Mouse (Mus musculus) G1E (cell line): ENCODE data around the gene Laptm5.

Experiments used
- CTCF ChIP-seq: IDR thresholded peaks from 2 replicates; pipeline ENCODE4 v1.5.1; 2012; ENCODE audit warnings: low read depth, low read length, inconsistent platforms, mixed read lengths
- GATA2 ChIP-seq: IDR thresholded peaks from 2 replicates; pipeline ENCODE4 v1.6.1; 2012; ENCODE audit warnings: low read depth, low read length, inconsistent platforms, borderline replicate concordance
- POLR2AphosphoS5 ChIP-seq: IDR thresholded peaks from 2 replicates; pipeline ENCODE4 v1.6.1; 2012; ENCODE audit warnings: low read depth, low read length, inconsistent platforms; ENCODE audit not compliant: insufficient replicate concordance
- TAL1 ChIP-seq: conservative IDR thresholded peaks from 2 replicates; pipeline ENCODE4 v1.6.1; 2012; ENCODE audit warnings: low read depth, low read length, inconsistent platforms, mixed read lengths

DNA sequence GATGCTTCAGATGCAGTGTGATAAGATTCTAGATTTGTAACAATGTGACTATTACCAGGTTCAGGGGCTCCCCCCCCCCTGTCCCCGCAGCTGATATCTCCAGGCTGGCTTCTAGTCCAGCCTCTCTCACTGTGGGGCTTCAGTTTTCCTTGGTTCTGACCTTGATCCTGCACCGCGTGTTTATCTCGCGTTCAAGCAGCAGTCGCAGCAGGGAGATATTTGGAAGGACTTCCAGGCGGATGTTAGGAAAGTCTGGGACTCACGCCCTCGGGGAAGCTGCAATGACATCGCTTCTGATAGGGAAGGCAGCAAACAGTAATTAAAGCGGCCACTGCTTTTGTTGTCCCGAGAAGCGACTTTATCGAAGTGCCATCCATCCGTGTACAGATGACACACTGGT, 30.2 kb upstream of the Laptm5 start:
- TF ChIP-seq CTCF (no peak), TAL1 (no peak), POLR2AphosphoS5 (no peak), GATA2 (no peak)
